Mouse (Mus musculus) stomach, embryonic 15.5 days (tissue): ENCODE data around the gene Rhox3c. TPM values are rescaled to one million over a fixed set of nuclear protein-coding genes. Genes with fewer than 3 reads are reported as not detected.
"Not testable (repeated sequence)": the region's sequence is repeated elsewhere in the genome, so short reads cannot be mapped to it uniquely, and the experiment has no call there.

Source experiments
- ATAC-seq: fragments of 200-750 bp; cut with Nextera tagmentation; 2 replicates; pipeline ENCODE4 v1.8.0; 2017; ENCODE audit warnings: low read depth, moderate number of reproducible peaks, moderate TSS enrichment; ENCODE audit not compliant: insufficient read depth, low FRiP score
- H3K27ac ChIP-seq: fragments of 300-500 bp; sonication (generic); 2 replicates; pipeline ENCODE4 v1.5.1; 2015; ENCODE audit warnings: mild to moderate bottlenecking, inconsistent platforms
- H3K27me3 ChIP-seq: fragments of 300-500 bp; sonication (generic); replicated peaks from 2 replicates; pipeline ENCODE4 v1.6.1; 2015; ENCODE audit warnings: inconsistent platforms
- H3K36me3 ChIP-seq: fragments of 300-500 bp; sonication (generic); 2 replicates; pipeline ENCODE4 v1.6.1; 2015; ENCODE audit warnings: inconsistent platforms
- H3K4me1 ChIP-seq: fragments of 300-500 bp; sonication (generic); 2 replicates; pipeline ENCODE4 v1.6.1; 2015; ENCODE audit warnings: inconsistent platforms
- H3K4me2 ChIP-seq: fragments of 300-500 bp; sonication (generic); 2 replicates; pipeline ENCODE4 v1.6.1; 2015; ENCODE audit warnings: mild to moderate bottlenecking, inconsistent platforms
- H3K4me3 ChIP-seq: fragments of 300-500 bp; sonication (generic); replicated peaks from 2 replicates; pipeline ENCODE4 v1.5.1; 2015; ENCODE audit warnings: inconsistent platforms
- H3K9ac ChIP-seq: fragments of 300-500 bp; sonication (generic); 2 replicates; pipeline ENCODE4 v1.6.1; 2015; ENCODE audit warnings: inconsistent platforms
- H3K9me3 ChIP-seq: fragments of 300-500 bp; sonication (generic); 2 replicates; pipeline ENCODE4 v1.6.1; 2016; ENCODE audit warnings: inconsistent platforms
- WGBS: fragments of 180-500 bp; shearing (Covaris S2); methylation state at CpG from one replicate; pipeline ENCODE4 v1.1.7; 2015; 5-methylcytosine and 5-hydroxymethylcytosine counted together
- polyA plus RNA-seq: library from polyadenylated mRNA; unstranded; fragments of >200 nt; fragmentation: Nextera tagmentation; extraction: Ambion mirVana; gene quantifications from 2 replicates; pipeline ENCODE4 v1.2.1, GENCODE M21; 2015

Rhox3c gene
- not detected in 2 replicates for polyA plus RNA-seq

- not testable (repeated sequence) for H3K9me3 ChIP-seq, H3K4me3 ChIP-seq, ATAC-seq, H3K4me2 ChIP-seq, H3K9ac ChIP-seq, H3K27ac ChIP-seq, H3K36me3 ChIP-seq, H3K4me1 ChIP-seq, H3K27me3 ChIP-seq
- 87% methylated on average over 3 of the region's 4 CpGs for WGBS
Observed at GRCm38 (mm10) chrX:37458285-37458684, at the start of gene Rhox3c. TSS of gene Rhox3c (plus strand) at chrX:37458585.

DNA sequence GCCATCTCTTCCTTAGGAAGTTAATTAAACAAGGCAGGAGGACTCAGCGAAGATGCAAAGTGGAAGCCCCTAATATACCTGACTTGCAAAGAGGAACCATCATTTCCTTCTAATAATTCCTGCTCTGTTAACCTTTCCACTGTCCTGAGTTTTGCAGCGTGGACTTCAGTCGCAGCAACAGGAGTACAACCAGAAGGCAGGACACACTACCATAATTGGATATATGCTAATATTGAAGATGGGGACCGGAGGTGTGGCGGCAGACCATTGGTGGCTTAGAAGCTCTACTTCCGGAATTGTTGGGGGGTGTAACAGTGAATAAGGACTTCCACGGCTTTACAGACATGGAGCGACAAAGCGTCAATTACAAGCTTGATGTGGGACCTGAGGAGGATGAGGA, 46.6 kb upstream of the Rhox3c start, which contains the start of gene Rhox2b:
Gene Rhox2b, plus strand, starts transcription at position 301 of the 400 bp plus-strand sequence.
- H3K27ac ChIP-seq, H3K27me3 ChIP-seq, ATAC-seq, H3K9ac ChIP-seq, H3K4me1 ChIP-seq, H3K36me3 ChIP-seq, H3K4me2 ChIP-seq, H3K4me3 ChIP-seq, H3K9me3 ChIP-seq: not testable (repeated sequence)
- WGBS, result no CpG with 5 or more reads among the region's 9 CpGs

- not testable (repeated sequence) for H3K9me3 ChIP-seq, H3K4me2 ChIP-seq, ATAC-seq, H3K4me3 ChIP-seq, H3K9ac ChIP-seq, H3K27me3 ChIP-seq, H3K36me3 ChIP-seq, H3K27ac ChIP-seq, H3K4me1 ChIP-seq
- 83% methylated on average over 14 of the region's 15 CpGs for WGBS
Observed at GRCm38 (mm10) chrX:37432194-37432593, 26.2 kb upstream of the Rhox3c start, which contains the start of gene Rhox4b. TSS of gene Rhox4b (plus strand) at chrX:37432494.

DNA sequence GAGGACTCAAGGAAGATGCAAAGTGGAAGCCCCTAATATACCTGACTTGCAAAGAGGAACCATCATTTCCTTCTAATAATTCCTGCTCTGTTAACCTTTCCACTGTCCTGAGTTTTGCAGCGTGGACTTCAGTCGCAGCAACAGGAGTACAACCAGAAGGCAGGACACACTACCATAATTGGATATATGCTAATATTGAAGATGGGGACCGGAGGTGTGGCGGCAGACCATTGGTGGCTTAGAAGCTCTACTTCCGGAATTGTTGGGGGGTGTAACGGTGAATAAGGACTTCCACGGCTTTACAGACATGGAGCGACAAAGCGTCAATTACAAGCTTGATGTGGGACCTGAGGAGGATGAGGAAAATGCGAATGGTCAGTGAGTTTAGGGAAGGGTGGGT, 5.0 kb upstream of the Rhox3c start, which contains the start of gene Rhox2c:
Gene Rhox2c, plus strand, starts transcription at position 301 of the 400 bp plus-strand sequence.
- H3K9ac ChIP-seq, ATAC-seq, H3K4me2 ChIP-seq, H3K4me1 ChIP-seq, H3K27me3 ChIP-seq, H3K27ac ChIP-seq, H3K9me3 ChIP-seq, H3K36me3 ChIP-seq, H3K4me3 ChIP-seq: not testable (repeated sequence)
- 89% methylated on average over 8 of the region's 10 CpGs for WGBS

DNA sequence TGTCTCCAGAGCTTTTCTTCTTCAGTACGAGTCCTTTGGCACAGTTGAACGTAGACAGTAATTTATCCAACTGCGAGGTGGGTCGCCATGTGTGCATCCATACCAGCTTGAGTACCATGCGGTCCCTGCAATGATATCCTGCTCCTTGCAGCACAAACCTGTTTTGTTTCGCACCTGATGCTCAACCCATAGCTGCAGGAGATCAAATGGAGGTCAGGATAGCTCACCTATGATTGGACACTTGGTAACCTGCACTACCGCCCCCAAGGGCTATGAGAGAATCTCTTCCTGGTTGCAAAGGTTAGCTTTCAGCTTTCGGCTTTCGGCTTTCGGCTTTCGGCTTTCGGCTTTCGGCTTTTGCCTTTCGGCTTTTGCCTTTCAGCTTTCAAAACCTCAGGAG, 21.7 kb downstream of the Rhox3c start, which contains the start of gene Rhox4c:
Gene Rhox4c, plus strand, starts transcription at position 301 of the 400 bp plus-strand sequence.
- ATAC-seq, H3K4me1 ChIP-seq, H3K9ac ChIP-seq, H3K27me3 ChIP-seq, H3K36me3 ChIP-seq, H3K9me3 ChIP-seq, H3K4me3 ChIP-seq, H3K27ac ChIP-seq, H3K4me2 ChIP-seq: not testable (repeated sequence)
- WGBS, result 91% methylated on average over 14 of the region's 14 CpGs

DNA sequence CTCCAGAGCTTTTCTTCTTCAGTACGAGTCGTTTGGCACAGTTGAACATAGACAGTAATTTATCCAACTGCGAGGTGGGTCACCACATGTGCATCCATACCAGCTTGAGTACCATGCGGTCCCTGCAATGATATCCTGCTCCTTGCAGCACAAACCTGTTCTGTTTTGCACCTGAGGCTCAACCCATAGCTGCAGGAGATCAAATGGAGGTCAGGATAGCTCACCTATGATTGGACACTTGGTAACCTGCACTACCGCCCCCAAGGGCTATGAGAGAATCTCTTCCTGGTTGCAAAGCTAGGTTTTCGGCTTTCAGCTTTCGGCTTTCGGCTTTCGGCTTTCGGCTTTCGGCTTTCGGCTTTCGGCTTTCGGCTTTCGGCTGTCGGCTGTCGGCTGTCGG, 55.7 kb downstream of the Rhox3c start, which contains the start of gene Rhox4d:
Gene Rhox4d, plus strand, starts transcription at position 301 of the 400 bp plus-strand sequence.
- H3K36me3 ChIP-seq, H3K9ac ChIP-seq, H3K27ac ChIP-seq, H3K9me3 ChIP-seq, H3K27me3 ChIP-seq, H3K4me1 ChIP-seq, H3K4me3 ChIP-seq, H3K4me2 ChIP-seq, ATAC-seq: not testable (repeated sequence)
- 92% methylated on average over 17 of the region's 18 CpGs for WGBS

Other genes with a start within 250 kb of the Rhox3c start
- not detected in 2 replicates for gene Gm9, start 247.5 kb upstream of the Rhox3c start, polyA plus RNA-seq
- not detected in 2 replicates for gene Rhox1, start 236.3 kb upstream of the Rhox3c start, polyA plus RNA-seq
- gene Rhox2a, start 213.6 kb upstream of the Rhox3c start, polyA plus RNA-seq, result not detected in 2 replicates
- gene Rhox3a, start 208.7 kb upstream of the Rhox3c start, polyA plus RNA-seq, result not detected in 2 replicates
- not detected in 2 replicates for gene Rhox4a, start 193.2 kb upstream of the Rhox3c start, polyA plus RNA-seq
- not detected in 2 replicates for gene Rhox3a2, start 78.6 kb upstream of the Rhox3c start, polyA plus RNA-seq
- 0.30 TPM in 1 of 2 replicates, not detected in the other for gene Rhox4a2, start 67.7 kb upstream of the Rhox3c start, polyA plus RNA-seq
- gene Rhox2b, start 46.5 kb upstream of the Rhox3c start, polyA plus RNA-seq, result not detected in 2 replicates
- gene Rhox4b, start 26.1 kb upstream of the Rhox3c start, polyA plus RNA-seq, result not detected in 2 replicates
- not detected in 2 replicates for gene Rhox2c, start 4.9 kb upstream of the Rhox3c start, polyA plus RNA-seq
- gene Rhox4c, start 21.8 kb downstream of the Rhox3c start, polyA plus RNA-seq, result not detected in 2 replicates
- gene Rhox2d, start 34.8 kb downstream of the Rhox3c start, polyA plus RNA-seq, result not detected in 2 replicates
- not detected in 2 replicates for gene Rhox4d, start 55.8 kb downstream of the Rhox3c start, polyA plus RNA-seq
- gene Rhox2e, start 71.9 kb downstream of the Rhox3c start, polyA plus RNA-seq, result not detected in 2 replicates
- not detected in 2 replicates for gene Rhox3e, start 83.4 kb downstream of the Rhox3c start, polyA plus RNA-seq
- gene Rhox4e, start 98.8 kb downstream of the Rhox3c start, polyA plus RNA-seq, result not detected in 2 replicates
- not detected in 2 replicates for gene Rhox2f, start 112.8 kb downstream of the Rhox3c start, polyA plus RNA-seq
- not detected in 2 replicates for gene Rhox3f, start 122.4 kb downstream of the Rhox3c start, polyA plus RNA-seq
- not detected in 2 replicates for gene Rhox4f, start 149.1 kb downstream of the Rhox3c start, polyA plus RNA-seq
- gene Rhox3g, start 170.0 kb downstream of the Rhox3c start, polyA plus RNA-seq, result not detected in 2 replicates
- gene Rhox2g, start 184.9 kb downstream of the Rhox3c start, polyA plus RNA-seq, result not detected in 2 replicates
- gene Rhox4g, start 192.7 kb downstream of the Rhox3c start, polyA plus RNA-seq, result not detected in 2 replicates
- gene Rhox3h, start 210.2 kb downstream of the Rhox3c start, polyA plus RNA-seq, result not detected in 2 replicates
- gene Rhox2h, start 214.7 kb downstream of the Rhox3c start, polyA plus RNA-seq, result not detected in 2 replicates